Mouse (Mus musculus): ENCODE measurements around the gene Dhrs7b.

- TF ChIP-seq POLR2A (IDR thresholded peaks at IDR 0.05; ENCODE audit: insufficient read depth, low read length) (no peak), CTCF (IDR thresholded peaks at IDR 0.05; ENCODE audit: low read depth, low read length) (no peak), EP300 (IDR thresholded peaks at IDR 0.05; ENCODE audit: insufficient read depth, low read depth, low read length) (no peak)
These were observed 13.0 kb downstream of the Dhrs7b start for GRCm38 (mm10) chr11:60843412-60843811.

Measured in ES-Bruce4 (cell line).